ENCODE assay signal across 8 mouse cellular contexts in the genomic region with DNA sequence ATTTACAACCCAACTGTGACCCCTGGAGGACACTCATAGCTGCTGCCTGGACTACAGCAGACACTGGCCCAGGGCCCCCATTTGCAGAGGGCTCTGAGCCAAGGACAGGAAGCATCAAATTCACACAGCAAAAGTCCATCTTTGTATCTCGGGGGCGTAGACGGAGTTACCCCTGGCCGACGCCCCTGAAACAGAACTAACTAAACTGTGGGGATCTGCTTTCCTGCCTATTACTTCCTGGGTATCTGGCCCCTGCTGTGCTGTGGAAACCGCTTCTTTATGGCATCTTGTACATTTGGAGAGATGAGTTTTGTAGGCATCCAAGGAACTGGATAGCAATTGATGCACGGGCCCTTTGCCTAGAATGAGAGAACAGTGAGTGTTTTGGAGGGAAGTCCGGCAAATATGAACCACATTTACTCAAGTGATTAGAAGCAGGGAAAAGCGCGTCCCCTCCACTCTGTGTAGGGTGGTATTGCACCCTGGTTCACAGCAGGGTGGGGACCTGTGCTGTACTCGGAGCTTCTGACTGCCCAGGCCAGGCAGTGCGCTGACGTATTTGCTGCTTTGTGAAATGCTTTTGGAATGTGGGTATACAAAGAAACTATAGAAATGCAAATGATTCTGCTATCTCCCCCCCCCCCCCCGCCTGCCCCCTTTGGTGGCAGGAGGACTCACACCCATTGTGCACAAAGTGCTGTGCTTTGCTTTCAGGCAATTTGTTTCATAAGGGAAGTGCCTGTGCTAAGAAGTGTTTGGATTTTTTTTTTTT.
DNase-seq lines count a peak whose midpoint lies in the region; ATAC-seq lines count a peak whose summit lies in the region.

No protein-coding gene starts in this region.

- peak overlapping the region; percentile 81 for H3K27ac ChIP-seq in hindbrain, embryonic 11.5 days (ENCODE audit: low read depth, low read length)

- peak; percentile 49 for DNase-seq in MN1 (ENCODE audit: low spot score)
- DNase-seq in cerebellum, postnatal 10 days = peak; percentile 91 to 92
- peak; percentile 30 to 36 for DNase-seq in frontal cortex, postnatal 36 days (ENCODE audit: low spot score in 2 of 2)
- DNase-seq in hindbrain, embryonic 11.5 days (ENCODE audit: low spot score) = peak; percentile 78
- peak; percentile 56 to 70 for DNase-seq in layer of hippocampus, postnatal 14 days (ENCODE audit: low spot score in 2 of 2)
- peak; percentile 57 to 64 for DNase-seq in lung, postnatal 4 days
- peak; percentile 35 for DNase-seq in right cerebral cortex, postnatal 4 days
- DNase-seq in B cell, adult 2 months = no peak

- ATAC-seq in hindbrain, embryonic 11.5 days (ENCODE audit: low FRiP score) = peak; percentile 92

- H3K27me3 ChIP-seq in hindbrain, embryonic 11.5 days (ENCODE audit: control insufficient read depth, insufficient read depth, low read length) = no peaks in the 10 kb centered on the region

- peak overlapping the region; percentile 12; the same call in 1 of the 2 replicates for H3K4me3 ChIP-seq in hindbrain, embryonic 11.5 days (ENCODE audit: low read depth, low read length)

- peak overlapping the region; percentile 27; the same call in 1 of the 2 replicates for H3K9ac ChIP-seq in hindbrain, embryonic 11.5 days (ENCODE audit: low read depth, low read length)

- H3K4me1 ChIP-seq in hindbrain, embryonic 11.5 days (replicated peaks; ENCODE audit: control insufficient read depth, insufficient read depth, low read length) = no peaks in the 10 kb centered on the region; the same call in 1 of the 2 replicates

- no peaks in the 10 kb centered on the region for H3K36me3 ChIP-seq in hindbrain, embryonic 11.5 days (ENCODE audit: control insufficient read depth, insufficient read depth, low read length)

- 4% methylated on average over 14 of the region's 14 CpGs for WGBS in hindbrain, embryonic 11.5 days

- no peaks in the 10 kb centered on the region for H3K9me3 ChIP-seq in hindbrain, embryonic 11.5 days (ENCODE audit: control insufficient read depth, low read length)

- peak overlapping the region; percentile 43 for H3K4me2 ChIP-seq in hindbrain, embryonic 11.5 days (replicated peaks; ENCODE audit: low read depth, low read length)

Comparison
In these comparisons a context has a peak if more than half of its experiments do, and no peak if none do; other contexts are left out.
1. DNase-seq: peak in MN1 (single experiment), cerebellum, postnatal 10 days (2 of 2), frontal cortex, postnatal 36 days (2 of 2), hindbrain, embryonic 11.5 days (single experiment), layer of hippocampus, postnatal 14 days (2 of 2), lung, postnatal 4 days (2 of 2) and right cerebral cortex, postnatal 4 days (single experiment); none in B cell, adult 2 months (0 of 2).